Mouse (Mus musculus) cerebellum, postnatal 14 days (tissue): ENCODE measurements around the gene Auts2.
A peak's percentile ranks its signal among the peaks of the same experiment; 100 is the strongest.

Experiments used
- DNase-seq, 2 experiments: peaks; one replicate each; pipeline ENCODE4 v3.0.0; 2021; ENCODE audit warnings: mixed read lengths in 2 of 2

The Auts2 gene

GRCm38 (mm10) chr5:131873116-131873515, 670.0 kb downstream of the Auts2 start:
- DNase-seq: peak; percentile 93 to 96

- DNase-seq: no peak
Measured at GRCm38 (mm10) chr5:131869711-131870499, 673.2 kb downstream of the Auts2 start.

- DNase-seq: peak in 1 of 2 experiments; percentile 29
Measured at GRCm38 (mm10) chr5:131865200-131865599, 677.9 kb downstream of the Auts2 start.

GRCm38 (mm10) chr5:131857976-131858375, 685.2 kb downstream of the Auts2 start:
- DNase-seq: no peak

- no peak for DNase-seq
Measured at GRCm38 (mm10) chr5:131855358-131855757, 687.8 kb downstream of the Auts2 start.

- DNase-seq: no peak
Measured at GRCm38 (mm10) chr5:131851597-131852453, 691.3 kb downstream of the Auts2 start.

- no peak for DNase-seq
Measured at GRCm38 (mm10) chr5:131850632-131851335, 692.4 kb downstream of the Auts2 start.

GRCm38 (mm10) chr5:131849644-131850043, 693.5 kb downstream of the Auts2 start:
- DNase-seq: no peak

- DNase-seq: no peak
Measured at GRCm38 (mm10) chr5:131844519-131844800, 698.7 kb downstream of the Auts2 start.

- DNase-seq: no peak
Measured at GRCm38 (mm10) chr5:131843766-131844518, 699.2 kb downstream of the Auts2 start.

GRCm38 (mm10) chr5:131839657-131840315, 703.4 kb downstream of the Auts2 start:
- DNase-seq: no peak

GRCm38 (mm10) chr5:131839023-131839422, 704.1 kb downstream of the Auts2 start:
- no peak for DNase-seq

- no peak for DNase-seq
Measured at GRCm38 (mm10) chr5:131838064-131838463, 705.1 kb downstream of the Auts2 start.

- no peak for DNase-seq
Measured at GRCm38 (mm10) chr5:131836014-131836735, 707.0 kb downstream of the Auts2 start.

GRCm38 (mm10) chr5:131832891-131833876, 710.0 kb downstream of the Auts2 start:
- no peak for DNase-seq

GRCm38 (mm10) chr5:131830111-131830510, 713.0 kb downstream of the Auts2 start:
- peak in 1 of 2 experiments; percentile 30 for DNase-seq

- DNase-seq: peak in 1 of 2 experiments; percentile 18
Measured at GRCm38 (mm10) chr5:131829248-131829647, 713.9 kb downstream of the Auts2 start.

GRCm38 (mm10) chr5:131828607-131829006, 714.5 kb downstream of the Auts2 start:
- no peak for DNase-seq

GRCm38 (mm10) chr5:131826362-131827261, 716.5 kb downstream of the Auts2 start:
- no peak for DNase-seq
